Mouse (Mus musculus): ENCODE data around the gene Stk19.

Stk19 gene

DNA sequence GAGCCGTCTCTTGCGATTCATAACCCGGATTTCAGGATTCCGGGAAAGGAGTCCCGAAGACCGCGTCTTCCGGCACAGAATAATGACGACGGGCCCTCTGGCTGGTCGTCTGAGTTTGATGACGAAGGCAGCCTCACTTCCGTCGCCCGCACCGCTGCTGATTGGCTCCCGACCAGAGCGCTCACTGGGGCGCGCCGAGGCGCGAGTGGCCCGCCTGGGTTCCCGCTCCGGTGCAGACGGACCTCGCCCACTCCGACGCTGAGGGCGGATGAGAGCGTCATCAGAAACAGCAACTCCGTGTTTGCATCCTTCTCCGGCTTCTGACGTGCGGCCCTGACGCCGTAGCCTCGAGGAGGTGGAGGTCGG, at the start of gene Stk19, which contains the start of gene Dxo:
Gene Stk19, minus strand, starts transcription at position 90 of the 366 bp plus-strand sequence.
Gene Dxo, plus strand, starts transcription at position 164 of the 366 bp plus-strand sequence.
- peak; percentile 95 to 97 for DNase-seq (ENCODE audit: low spot score in 2 of 2)

DNA sequence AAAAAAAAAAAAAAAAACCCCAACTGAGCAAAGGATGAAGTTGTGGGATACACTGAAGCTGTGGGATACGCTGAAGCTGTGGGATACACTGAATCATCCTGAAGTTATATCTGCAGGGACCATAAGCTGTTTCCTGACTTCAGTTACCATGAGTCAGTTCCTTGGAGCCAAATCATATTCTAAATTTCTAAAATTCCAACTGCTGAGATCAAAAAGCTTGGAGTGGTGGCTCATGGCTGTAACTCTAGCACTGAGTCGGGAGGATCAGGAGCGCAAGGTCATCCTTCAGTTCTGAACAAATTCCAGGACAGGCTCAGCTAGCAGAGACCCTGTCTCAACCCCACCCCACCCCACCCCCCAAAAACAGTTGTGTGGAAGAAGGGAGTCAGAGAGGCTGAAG, 48.9 kb upstream of the Stk19 start:
- no peak for DNase-seq (ENCODE audit: low spot score in 2 of 2)

DNA sequence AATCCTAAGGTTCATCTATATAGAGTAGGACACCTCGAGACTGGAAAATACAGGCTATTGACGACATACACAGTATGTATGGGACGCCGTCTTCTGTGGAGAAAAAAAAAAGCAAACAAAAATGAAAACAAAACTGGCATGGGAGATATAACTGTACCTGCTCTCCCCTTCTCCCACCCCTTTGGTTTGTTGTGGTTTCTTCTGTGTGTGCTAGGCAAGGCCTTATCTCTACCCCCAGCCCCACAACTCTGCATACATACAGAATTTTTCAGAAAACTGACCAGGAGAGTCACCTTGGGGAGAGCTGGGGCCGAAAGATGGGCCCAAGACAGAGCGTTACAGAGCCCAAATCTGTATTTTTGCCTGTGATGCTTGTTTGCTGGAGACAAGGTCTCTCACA, 48.0 kb upstream of the Stk19 start:
- no peak for DNase-seq (ENCODE audit: low spot score in 2 of 2)

DNA sequence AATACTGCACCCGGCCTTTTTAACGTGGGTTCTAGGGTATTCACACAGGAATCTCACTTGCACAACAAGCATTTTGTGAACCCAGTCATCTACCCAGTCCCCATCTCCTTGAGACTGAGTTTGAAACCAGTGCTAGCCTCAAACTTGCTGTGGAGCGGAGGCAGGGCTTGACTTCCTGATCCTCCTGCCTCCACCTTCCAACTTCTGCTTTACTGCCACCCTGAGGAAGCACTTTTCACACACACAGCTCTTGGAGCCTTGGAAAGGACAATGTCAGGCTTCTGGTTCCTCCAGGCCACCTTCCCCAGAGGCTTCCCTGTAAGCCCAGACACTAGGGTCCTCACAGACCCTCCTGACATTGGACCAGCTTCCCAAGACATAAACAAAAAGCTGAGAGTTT, 46.6 kb upstream of the Stk19 start:
- DNase-seq (ENCODE audit: low spot score in 2 of 2), result no peak

DNA sequence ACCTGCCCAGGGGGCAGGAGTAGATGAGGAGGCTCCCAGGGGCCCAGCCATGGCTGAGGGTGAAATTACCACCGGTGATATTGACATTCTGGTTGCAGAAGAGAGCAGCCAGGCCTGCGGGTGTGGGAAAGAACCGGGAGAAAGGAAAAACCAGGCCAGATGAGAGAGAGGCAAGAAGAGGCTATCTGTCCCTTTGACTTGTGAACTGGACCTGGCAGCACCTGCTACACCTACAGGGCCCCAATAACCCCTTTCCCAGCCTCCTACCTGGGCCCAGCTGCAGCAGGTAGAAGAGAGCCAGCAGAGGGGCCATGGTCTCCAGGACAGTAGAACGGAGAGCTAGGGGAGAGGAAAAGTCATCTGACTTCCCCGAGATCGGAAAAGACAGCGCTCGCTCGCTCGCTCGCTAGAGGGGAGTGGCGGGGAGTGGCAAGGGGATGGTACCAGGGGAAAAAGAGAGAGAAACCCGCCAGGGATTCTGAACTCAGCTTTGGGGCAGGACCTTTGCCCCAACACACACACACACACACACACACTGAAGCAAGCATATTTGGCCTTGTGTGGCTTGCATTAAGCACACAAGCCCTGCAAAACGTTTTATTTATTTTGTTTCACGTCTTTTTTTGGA, 45.1 kb upstream of the Stk19 start, which contains the start of gene Gm20547:
Gene Gm20547, minus strand, starts transcription at position 360 of the 628 bp plus-strand sequence.
- DNase-seq (ENCODE audit: low spot score in 2 of 2), result no peak

DNA sequence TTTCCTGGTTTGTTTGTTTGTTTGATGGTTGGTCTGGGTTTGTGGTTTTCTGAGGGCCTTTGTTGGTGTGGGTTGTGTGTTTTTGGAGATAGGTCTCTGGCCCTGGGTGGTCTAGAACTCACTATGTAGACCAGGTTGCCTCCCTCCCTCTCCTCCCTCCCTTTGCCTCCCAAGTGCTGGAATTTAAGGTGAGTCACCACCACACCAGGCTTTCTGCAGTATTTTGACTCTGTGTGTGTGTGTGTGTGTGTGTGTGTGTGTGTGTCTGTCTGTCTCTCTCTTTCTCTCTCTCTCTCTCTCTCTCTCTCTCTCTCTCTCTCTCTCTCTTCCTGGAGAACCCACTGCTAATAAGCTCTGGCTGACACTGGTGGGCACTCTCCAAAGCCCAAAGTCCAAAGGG, 44.4 kb upstream of the Stk19 start:
- no peak for DNase-seq (ENCODE audit: low spot score in 2 of 2)

DNA sequence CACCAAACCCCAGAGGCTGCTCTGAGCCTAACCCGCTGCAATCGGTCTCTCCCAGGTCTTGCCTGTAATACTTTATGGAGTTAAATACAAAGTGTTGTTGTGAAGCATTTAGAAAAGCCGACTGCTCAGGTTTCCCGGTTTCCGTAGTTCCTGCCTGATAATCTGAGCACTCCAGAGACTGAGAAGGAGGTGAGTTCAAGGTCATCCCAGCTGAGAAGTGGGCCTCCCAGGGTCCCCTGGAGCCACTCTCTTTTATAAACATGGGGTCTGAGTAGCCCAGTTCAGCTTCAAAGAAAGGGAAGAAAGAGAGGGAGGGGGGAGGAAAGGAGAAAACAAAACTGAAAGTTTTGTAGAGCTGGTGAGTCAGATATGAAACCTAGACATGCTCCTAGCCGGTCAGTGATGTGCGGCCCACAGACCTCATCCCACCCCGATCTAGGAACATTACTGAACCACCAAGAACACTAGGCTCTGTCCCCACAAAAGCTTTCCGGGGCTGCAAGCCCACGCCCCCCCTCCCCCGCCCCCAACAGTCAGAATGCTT, 42.7 kb upstream of the Stk19 start, which contains the start of gene Zbtb12:
Gene Zbtb12, plus strand, starts transcription at position 148 of the 544 bp plus-strand sequence.
- DNase-seq (ENCODE audit: low spot score in 2 of 2), result no peak

DNA sequence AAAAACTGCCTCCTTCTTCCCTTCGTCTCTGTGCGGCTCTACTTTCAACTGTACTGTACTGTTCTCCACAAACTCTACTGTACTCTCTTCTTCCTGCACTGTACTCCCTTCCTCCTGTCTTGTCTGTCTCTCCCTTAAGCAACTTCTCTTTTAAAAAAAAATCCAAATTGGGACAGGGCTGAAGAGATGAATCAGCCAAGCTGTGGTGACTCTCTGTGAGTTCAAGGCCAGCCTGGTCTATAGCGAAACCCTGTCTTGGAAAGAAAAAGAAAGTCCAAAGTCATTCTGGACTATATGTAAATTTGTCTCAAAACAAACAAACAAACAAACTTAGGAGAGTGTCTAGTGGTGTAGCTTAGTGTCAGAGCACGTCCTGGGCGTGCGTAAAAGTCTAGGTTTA, 37.6 kb upstream of the Stk19 start:
- DNase-seq (ENCODE audit: low spot score in 2 of 2), result no peak

DNA sequence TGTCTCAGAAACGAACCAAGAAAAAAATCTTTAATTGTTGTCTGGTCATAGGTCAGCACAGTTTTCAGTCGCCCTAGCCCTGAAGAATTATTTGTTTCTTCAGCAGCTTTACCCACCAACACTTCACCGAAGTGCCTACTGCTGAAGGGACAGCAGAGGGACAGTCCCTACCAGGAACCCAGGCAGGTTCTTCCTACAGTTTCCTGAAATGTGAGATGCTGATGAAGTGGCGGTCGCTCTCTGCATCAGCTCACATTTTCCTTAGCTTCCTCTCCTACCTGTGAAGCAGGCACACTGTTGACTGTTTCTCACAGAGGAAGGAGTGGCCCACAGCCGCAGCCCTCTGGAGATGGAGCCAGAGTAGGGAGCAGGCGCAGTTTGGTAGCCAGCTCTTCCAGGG, 29.2 kb upstream of the Stk19 start:
- no peak for DNase-seq (ENCODE audit: low spot score in 2 of 2)

DNA sequence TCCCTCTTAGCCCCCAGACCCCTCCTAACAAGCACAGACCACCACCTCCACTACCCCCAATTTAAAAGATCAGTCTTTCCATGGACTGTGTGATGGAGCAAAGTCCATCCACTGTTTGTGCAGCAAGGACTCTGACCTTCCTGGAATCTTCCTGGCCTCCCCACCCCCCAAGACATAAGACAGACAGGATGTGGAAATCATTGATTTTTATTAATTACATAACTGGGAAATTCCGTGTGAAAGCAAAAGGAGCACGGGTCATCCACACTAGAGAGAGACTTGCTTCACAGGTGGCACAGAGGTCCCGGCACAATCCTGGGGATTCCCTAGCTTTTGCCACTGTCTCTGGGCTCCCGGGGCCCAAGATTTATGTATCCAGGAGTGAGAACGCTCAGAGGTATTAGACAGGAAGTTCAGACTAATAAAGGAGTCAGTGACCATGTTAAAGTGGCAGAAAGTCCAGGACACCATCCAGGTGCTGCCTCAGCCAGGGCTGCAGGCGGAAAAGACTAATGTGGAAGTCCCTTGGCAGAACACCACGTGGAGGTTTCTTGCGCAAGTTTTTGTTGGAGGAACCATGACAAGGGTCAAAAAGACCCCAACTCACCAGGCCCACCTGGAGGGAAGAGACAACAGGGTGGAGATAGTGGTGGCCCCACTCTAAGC, 25.8 kb upstream of the Stk19 start, which contains the start of gene Cfb:
Gene Cfb, minus strand, starts transcription at position 103 of the 666 bp plus-strand sequence.
- DNase-seq (ENCODE audit: low spot score in 2 of 2), result no peak

DNA sequence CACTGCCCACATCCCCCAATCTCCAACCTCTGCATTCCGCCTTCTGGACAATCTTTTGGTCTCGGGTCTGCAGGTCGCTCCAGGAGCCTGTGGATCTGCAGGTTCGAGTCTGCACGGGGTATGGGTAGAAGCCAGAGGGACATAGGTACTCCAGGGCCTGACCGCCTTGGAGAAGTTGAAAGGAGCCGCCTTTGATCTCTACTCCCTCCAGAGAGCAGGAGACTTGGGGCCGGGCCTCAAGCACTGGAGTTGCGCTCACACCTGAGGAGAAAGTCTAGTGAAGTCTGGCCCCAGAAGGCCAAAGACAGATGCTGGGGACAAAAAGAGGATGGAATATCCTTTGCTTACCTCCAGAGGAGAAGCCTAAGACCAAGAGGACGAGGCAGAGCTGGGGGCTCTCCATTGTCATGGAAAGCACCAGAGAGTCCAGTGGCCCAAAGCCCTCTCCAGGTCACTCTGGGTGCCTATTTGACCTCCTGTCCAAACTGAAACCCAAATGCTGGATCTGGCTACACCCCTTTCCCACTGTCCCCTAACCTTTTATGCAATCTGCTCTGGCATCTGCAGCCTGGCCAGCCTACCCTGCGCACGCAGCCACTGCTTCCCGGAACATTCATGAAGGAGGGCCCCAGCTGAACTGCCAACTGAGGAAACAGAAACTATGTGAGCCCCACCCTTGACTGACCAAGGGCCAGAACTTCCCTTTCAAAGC, 25.1 kb upstream of the Stk19 start:
- no peak for DNase-seq (ENCODE audit: low spot score in 2 of 2)

DNA sequence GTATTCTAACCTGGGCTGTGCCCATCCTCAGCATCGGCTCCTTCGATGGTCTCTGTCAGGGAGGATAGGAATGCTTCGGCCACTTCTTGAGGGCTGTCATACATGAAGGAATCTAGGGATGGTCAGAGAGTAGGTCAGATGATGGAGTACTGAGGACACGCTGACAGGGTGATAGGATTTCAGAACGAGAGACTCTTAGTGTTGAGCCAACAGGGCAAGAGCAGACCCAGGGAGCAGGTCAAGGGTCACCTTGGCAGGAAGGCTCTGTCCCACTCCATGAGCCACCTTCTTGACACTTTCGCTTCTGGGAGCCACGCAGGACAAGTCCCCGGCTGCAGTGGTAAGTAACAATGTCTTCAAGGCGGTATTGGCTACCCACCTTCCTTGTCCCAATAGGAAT, 23.8 kb upstream of the Stk19 start:
- DNase-seq (ENCODE audit: low spot score in 2 of 2), result no peak

DNA sequence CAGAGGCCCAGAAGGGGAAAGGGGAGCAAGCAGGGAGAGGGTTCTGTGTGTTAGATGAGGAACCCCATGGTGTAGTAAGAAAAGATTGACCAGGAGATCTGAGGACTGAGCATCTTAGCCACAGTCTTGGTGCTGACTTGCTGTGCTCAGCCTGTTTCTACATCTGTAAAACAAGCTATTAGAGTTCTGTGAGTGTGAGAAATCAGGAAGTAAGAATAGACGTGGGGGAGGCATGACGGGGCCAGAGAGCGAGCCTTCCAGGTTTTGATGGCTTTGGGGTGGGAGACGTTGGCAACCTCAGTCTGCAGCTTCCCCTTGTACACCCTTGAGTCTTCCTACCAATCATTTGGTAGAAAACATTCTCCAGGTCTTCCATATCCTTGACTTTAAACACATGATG, 21.9 kb upstream of the Stk19 start:
- DNase-seq (ENCODE audit: low spot score in 2 of 2), result no peak

DNA sequence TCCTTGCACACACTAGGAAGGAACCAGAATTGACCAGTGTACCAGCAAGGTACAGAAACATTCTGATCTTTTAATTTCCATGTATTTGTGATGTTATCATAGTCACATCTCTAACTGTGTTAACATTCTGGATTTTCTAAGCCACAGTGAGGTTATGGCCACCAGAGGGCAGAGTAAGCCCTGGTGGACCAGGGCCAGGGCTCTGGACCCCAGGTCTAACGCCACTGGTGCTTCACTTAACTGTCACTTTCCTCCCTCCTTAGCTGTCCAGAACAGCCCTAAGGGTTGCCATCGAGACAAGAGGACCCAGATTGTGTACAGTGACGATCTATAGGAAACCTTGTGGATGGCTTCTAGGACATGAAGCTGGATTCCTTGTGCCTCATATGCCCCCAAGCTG, 19.1 kb upstream of the Stk19 start:
- peak in 1 of 2 experiments; percentile 35 for DNase-seq (ENCODE audit: low spot score in 2 of 2)

DNA sequence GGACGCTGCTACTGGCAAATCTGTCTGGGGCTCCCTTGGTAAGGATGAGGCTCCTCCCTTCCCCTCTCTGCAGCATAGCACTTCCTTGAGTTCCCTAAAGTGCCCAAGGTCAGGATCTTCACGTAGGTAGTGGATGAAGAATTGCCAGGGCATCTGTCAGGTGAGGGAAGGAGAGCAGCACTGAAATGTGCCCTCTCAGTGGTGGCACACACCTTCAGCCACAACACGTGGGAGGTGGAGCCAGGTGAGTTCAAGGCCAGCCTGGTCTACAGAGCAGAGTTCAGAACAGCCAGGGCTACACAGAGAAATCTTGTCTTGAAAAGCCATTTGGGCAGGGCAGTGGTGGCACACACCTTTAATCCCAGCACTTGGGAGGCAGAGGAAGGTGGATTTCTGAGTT, 18.0 kb upstream of the Stk19 start:
- DNase-seq (ENCODE audit: low spot score in 2 of 2), result no peak

DNA sequence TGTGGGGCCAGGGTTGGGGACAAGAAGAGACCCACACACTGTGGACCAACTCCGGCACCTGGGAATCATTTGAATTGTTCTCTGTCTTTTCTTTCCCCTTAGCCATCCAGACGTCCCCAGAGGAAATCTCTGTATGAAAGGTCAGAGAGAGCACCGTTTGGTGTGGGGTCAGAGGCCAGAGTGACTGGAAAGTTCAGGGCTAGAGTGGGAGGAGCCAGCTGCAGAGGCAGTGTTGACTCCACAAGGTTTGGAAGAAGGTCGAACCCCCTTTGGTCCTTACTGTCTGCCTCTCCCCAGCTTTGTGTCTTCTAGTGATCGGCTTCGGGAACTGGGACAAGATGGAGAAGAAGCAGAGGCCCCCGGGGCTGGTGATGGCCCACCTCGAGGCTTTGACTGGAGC, 16.8 kb upstream of the Stk19 start:
- DNase-seq (ENCODE audit: low spot score in 2 of 2), result no peak

DNA sequence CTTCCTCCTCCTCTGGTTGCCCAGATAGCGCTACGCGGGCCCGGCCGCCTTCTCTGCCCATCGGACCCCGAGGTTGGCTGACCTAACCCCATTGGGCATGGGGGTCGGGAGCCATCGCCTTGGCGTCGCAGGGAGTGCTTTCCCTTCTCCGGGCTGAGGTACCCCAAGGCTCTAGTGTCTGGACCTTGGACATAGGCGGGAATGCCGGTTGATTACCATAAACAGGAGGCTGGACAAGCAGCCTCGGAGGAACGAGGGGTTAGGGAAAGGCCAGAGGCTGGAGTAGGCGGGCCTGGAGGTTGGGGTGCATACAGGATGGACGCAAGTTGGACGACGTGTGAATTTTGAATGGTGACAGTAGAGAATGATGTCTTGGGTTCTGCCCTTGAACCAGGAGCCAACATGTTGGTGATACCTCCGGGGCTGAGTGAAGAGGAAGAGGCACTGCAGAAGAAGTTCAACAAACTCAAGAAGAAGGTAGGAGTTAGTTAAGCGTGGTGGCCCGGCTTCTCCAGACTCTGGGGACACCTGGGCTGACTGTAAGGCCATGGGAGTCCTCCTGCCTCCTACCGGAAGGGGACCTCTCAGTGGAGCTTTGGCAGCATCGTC, 13.9 kb upstream of the Stk19 start:
- no peak for DNase-seq (ENCODE audit: low spot score in 2 of 2)

DNA sequence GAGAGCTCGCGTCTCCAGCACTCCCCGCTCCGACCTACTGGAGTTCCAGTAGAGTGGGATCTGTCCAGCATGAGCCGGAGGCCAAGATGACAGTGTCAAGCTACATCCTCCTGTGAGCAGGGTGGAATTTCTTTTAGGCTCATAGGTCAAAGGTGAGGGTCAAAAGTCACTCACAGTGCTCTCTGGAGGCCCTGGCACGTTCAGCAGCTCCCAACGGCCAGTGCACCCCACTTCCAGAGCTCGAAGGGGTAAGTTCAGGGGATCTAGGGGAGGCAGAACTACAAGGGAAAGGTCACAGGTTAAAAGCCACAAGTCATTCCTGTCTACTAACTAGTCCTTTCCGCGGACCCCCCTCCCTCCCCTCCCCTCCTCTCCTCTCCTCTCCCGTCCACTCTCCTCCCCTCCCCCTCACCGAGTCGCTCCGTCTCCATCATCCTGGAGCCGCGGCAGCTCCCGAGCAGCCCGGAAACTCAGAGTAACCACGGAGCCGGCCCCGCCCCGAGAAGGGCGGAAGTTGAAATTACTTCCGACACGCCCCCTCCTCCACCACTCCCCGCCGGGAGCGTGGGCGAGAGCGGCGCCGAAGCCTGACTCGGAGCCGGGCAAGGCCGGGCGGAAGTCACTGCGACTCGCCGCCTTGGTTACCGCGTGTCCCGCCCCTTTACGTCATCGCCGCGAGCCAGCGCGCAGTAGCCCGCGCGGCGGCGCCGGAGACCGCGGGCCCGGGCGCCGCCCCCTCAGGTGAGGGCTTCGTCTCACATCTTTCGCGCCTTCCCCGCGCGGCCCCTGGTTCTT, 13.2 kb upstream of the Stk19 start, which contains the start of the genes Skiv2l and Nelfe:
Gene Skiv2l, minus strand, starts transcription at position 489 of the 795 bp plus-strand sequence.
Gene Nelfe, plus strand, starts transcription at position 670 of the 795 bp plus-strand sequence.
- DNase-seq (ENCODE audit: low spot score in 2 of 2), result peak; percentile 93 to 97

DNA sequence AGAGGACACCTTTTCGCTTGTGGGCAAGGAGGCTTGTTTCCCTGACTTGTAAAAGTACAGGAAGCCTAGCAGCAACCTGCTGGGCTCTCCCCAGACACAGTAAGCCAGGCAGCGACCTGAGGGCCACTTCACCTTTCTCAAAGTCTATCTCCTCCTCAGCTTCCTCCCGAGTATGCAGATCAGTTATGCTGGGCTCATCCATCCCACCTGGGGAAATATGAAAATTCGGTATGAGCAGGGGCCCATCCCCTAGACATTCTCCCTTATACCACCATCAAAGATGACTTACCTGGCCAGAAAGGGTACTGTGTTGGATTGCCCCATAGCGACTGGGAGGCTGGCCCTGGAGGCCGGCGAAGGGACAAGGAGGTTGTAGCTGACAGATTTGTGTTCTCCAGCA, 10.9 kb upstream of the Stk19 start:
- DNase-seq (ENCODE audit: low spot score in 2 of 2), result no peak

DNA sequence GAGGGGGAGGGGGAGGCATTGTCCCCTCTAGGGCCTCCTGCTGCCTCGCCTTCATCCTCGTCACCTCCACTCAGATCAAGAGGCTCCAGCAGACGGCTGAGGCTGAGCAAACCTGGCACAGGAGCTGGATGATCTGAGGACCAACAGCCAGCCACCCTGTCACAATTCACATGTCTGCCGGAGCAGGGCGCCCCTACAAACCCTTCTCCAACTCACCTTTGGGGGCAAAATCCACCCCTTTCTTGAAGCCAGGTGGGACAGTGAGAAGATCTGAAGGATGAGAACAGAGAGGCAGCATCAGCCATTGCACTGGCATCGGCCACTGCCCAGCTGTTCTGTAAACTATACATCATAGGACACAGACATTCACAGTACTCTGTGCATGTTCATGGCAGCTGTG, 10.4 kb upstream of the Stk19 start:
- no peak for DNase-seq (ENCODE audit: low spot score in 2 of 2)

DNA sequence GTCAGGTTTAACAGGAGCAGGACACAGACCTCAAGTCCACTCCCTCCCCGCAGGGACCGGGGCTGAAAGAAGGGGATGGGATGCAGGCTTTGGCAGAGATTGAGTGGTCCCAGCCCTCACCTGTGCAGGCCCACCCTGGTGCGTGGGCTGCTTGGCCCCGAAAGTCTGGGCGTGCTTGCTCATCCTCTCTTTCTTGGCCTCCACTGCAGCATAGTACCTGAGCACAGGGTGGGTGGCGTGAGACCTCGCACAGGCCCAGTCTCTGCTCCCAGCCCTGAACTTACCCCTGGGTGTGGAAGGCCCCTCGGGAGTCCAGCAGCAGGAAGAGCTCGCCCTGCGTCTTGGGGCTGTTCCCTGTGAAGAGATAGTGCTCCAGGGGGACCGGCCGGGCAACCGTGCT, 8.1 kb upstream of the Stk19 start:
- DNase-seq (ENCODE audit: low spot score in 2 of 2), result no peak

Data from heart, adult 9 months (tissue).